Mouse (Mus musculus) neutrophil, adult 5-6 weeks (primary cell): ENCODE measurements around the gene Exoc6b. TPM values are rescaled to one million over a fixed set of nuclear protein-coding genes. Genes with fewer than 3 reads are reported as not detected.

Source experiments
- ATAC-seq: fragments of 151-379, 151-347 bp; 2 replicates; pipeline ENCODE4 v1.8.0; 2017; ENCODE audit warnings: mild to moderate bottlenecking, moderate TSS enrichment; ENCODE audit not compliant: insufficient number of reproducible peaks, poor library complexity, low FRiP score, severe bottlenecking; ENCODE audit errors: extremely low read depth
- total RNA-seq: library from RNA; stranded (forward); fragments of 200-1000 nt; gene quantifications from 2 replicates; pipeline ENCODE4 v1.2.3, GENCODE M21; 2017

Gene Exoc6b
- total RNA-seq, 1 experiment from 2014 or later = 15.5 TPM

DNA sequence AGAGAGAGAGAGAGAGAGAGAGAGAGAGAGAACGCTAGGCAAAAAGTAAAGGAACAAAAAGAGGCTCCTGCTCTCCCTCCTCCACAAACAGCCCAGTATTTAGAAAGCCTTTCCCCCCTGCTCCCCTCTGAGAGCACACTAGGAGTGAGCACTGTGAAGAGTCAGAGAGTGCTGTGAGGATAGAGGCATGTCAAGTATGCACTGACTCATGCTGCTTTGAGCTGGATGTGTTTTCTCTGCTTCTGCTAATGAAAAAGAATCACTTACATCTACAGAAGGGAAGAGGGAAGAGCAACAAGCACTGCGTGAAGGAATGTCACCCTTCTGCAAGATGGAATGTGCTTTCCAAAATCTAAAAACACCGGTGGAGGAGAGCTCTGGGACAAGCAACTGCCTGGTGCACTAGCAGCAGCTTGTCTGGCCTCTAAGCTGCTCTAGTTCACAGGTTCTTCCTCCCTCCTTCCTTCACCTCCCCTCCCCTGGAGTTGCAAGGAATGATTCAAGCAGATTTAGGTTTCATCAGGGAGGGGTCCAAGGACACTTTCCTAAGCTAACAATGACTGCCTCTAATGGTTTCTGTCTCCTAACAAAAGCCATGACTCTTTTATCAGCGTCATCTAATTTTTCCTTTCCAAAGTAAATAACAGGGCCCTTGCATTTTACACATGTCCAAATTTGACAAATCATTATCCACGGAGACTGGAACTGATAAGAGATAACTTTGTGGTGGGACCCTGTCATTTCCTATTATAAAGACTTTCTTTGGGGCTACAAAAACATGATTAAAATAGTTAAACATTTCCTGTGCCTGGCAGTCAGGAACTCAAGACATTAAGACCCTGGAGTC, 176.2 kb downstream of the Exoc6b start:
- ATAC-seq = no peak

DNA sequence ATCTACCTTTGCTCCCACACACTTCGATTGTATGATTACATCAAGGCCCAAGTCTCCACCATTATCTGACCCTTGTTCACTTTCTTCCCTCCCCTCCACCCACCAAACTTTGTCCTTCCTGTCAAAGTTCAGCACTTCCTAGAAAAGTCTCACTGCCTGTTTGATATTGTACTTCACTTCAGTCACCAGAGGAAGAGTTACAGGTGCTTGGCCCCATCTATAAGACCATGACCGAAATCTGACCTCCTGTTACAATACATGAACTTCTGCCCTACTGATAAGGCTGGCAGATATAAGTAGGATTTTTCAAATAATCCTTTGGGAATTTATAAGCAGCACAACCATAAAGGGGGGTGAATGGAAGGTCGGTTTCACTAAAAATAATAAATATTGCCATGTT, 182.8 kb downstream of the Exoc6b start:
- no peak for ATAC-seq

DNA sequence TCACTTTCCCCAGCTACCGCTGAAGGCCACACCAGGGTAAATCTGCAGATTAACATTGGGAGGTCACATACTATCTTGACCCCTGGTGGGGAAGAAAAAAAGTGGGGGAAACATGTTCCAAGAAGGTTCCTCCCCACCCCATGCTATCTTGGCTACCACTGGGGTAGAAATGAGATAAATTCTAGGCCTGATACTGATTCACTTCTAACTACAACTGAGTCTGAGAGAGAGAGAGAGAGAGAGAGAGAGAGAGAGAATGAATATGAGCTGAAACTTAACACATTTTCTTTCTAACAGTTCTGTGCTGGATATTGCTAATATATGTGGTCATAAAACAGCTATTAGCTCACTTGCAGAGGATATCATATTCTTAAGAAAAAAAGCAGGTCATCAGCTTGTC, 184.2 kb downstream of the Exoc6b start:
- ATAC-seq = no peak

DNA sequence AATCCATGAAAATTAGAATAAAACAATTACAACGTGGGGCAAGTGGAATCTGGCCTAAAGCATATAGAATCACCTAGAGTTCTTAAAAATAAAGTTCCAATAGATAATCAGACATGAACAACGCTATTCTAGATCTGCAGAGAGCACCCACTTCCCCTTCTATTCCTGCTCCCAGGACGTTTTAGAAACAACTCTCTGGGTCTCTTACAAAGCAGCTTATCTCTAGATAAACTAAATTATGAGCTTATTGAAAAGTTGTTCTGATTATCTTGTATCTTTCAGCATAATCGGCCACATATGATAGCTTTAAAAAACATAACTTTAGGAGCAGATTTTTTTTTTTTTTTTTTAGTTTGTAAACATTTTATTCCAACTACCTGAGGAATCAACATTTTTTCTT, 185.6 kb downstream of the Exoc6b start:
- no peak for ATAC-seq

- ATAC-seq = no peak
These were observed 186.4 kb downstream of the Exoc6b start for GRCm38 (mm10) chr6:84882663-84883517.

DNA sequence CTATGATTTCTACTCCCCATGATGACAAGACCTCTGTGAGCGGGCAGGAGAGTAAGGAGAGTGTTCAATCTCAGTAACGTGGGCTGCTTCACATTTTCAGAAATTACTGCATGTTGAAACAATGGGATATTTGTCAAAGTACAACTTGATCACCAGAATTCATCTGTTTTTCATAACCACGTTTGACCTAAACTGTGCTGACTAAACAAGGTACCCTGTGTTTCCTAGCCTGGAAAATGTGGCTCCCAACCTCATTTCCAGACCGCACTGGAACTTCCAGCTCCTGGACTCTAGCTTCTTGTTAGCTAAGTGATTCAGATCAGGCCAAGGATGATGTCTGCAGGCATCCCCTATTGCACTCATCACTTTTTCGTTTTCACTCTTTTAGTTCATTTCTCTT, 193.4 kb downstream of the Exoc6b start:
- no peak for ATAC-seq

- ATAC-seq = no peak
These were observed 202.2 kb downstream of the Exoc6b start for GRCm38 (mm10) chr6:84867114-84867513.

GRCm38 (mm10) chr6:84864625-84865024, 204.7 kb downstream of the Exoc6b start:
- no peak for ATAC-seq

GRCm38 (mm10) chr6:84863816-84864375, 205.4 kb downstream of the Exoc6b start:
- ATAC-seq = no peak

- ATAC-seq = no peak
These were observed 223.6 kb downstream of the Exoc6b start for GRCm38 (mm10) chr6:84845665-84846064.

GRCm38 (mm10) chr6:84841138-84841537, 228.2 kb downstream of the Exoc6b start:
- ATAC-seq = no peak

DNA sequence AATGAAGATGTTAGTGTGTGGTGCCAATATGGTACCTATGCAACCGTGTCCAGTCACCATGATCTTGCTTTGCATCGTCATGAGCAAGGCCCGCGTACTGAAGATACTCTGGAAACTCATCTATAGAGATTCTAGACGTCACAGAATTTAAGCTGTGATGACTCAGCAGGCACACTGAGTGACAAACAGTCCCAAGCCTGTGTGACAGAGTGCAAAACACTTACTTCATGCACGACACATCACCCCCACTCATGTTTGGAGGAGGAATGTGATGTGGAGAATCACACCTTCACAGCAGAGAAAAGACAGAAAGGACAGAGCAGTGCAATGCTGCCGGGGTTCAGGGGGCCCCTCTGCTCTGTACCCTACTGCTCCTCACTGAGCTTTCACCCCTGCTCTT, 261.8 kb downstream of the Exoc6b start:
- no peak for ATAC-seq

GRCm38 (mm10) chr6:84806132-84806730, 263.1 kb downstream of the Exoc6b start:
- no peak for ATAC-seq

GRCm38 (mm10) chr6:84798736-84799135, 270.6 kb downstream of the Exoc6b start:
- ATAC-seq = no peak

GRCm38 (mm10) chr6:84783994-84784393, 285.3 kb downstream of the Exoc6b start:
- ATAC-seq = no peak

GRCm38 (mm10) chr6:84779987-84780386, 289.3 kb downstream of the Exoc6b start:
- no peak for ATAC-seq

GRCm38 (mm10) chr6:84778970-84779369, 290.3 kb downstream of the Exoc6b start:
- ATAC-seq = no peak

DNA sequence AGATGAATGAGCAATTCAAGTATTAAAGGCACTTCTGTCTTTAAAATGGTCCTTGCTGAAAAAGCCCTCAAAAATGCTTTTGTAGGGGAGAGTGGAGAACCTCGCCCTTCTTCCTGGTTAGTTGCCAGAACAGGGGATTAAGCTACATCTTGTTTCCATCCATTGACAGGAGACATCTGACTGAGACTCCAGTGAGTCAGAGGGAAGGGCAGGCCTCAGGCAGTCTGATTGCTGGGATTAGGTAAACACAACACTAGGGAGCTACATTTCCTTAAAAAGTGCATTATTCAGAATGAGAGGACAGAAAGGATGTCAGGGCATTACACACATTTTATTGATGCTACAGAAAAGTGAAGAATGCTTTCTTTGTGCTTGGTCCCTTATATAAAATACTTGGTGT, 293.4 kb downstream of the Exoc6b start:
- ATAC-seq = no peak

GRCm38 (mm10) chr6:84755266-84755665, 314.0 kb downstream of the Exoc6b start:
- ATAC-seq = no peak
